Mouse (Mus musculus) forebrain, embryonic 15.5 days (tissue): ENCODE data around the gene Ddx19b. TPM values are rescaled to one million over a fixed set of nuclear protein-coding genes. Genes with fewer than 3 reads are reported as not detected.
A peak's percentile ranks its signal among the peaks of the same experiment; 100 is the strongest.
"Not testable (repeated sequence)": the region's sequence is repeated elsewhere in the genome, so short reads cannot be mapped to it uniquely, and the experiment has no call there.

Experiments used
- ATAC-seq: fragments of 200-750 bp; cut with Nextera tagmentation; replicated peaks from 2 replicates; pipeline ENCODE4 v1.8.0; 2017; ENCODE audit warnings: mild to moderate bottlenecking, moderate TSS enrichment, moderate library complexity
- H3K27ac ChIP-seq: fragments of 300-500 bp; sonication (generic); replicated peaks from 2 replicates; pipeline ENCODE4 v1.5.1; 2015; ENCODE audit warnings: mild to moderate bottlenecking, inconsistent platforms
- H3K27me3 ChIP-seq: fragments of 300-500 bp; sonication (generic); 2 replicates; pipeline ENCODE4 v1.6.1; 2015; ENCODE audit warnings: inconsistent platforms
- H3K36me3 ChIP-seq: fragments of 300-500 bp; sonication (generic); 2 replicates; pipeline ENCODE4 v1.6.1; 2015; ENCODE audit warnings: mild to moderate bottlenecking, inconsistent platforms
- H3K4me1 ChIP-seq: fragments of 300-500 bp; sonication (generic); 2 replicates; pipeline ENCODE4 v1.6.1; 2015; ENCODE audit warnings: inconsistent platforms
- H3K4me2 ChIP-seq: fragments of 300-500 bp; sonication (generic); replicated peaks from 2 replicates; pipeline ENCODE4 v1.6.1; 2015; ENCODE audit warnings: mild to moderate bottlenecking, inconsistent platforms
- H3K4me3 ChIP-seq: fragments of 300-500 bp; sonication (generic); 2 replicates; pipeline ENCODE4 v1.5.1; 2015; ENCODE audit warnings: mild to moderate bottlenecking, inconsistent platforms
- H3K9ac ChIP-seq: fragments of 300-500 bp; sonication (generic); replicated peaks from 2 replicates; pipeline ENCODE4 v1.6.1; 2015; ENCODE audit warnings: mild to moderate bottlenecking, inconsistent platforms
- H3K9me3 ChIP-seq: fragments of 300-500 bp; sonication (generic); 2 replicates; pipeline ENCODE4 v1.6.1; 2016; ENCODE audit warnings: inconsistent platforms
- WGBS: fragments of 180-500 bp; shearing (Covaris S2); methylation state at CpG from one replicate; pipeline ENCODE4 v1.1.7; 2015; ENCODE audit warnings: mixed read lengths; 5-methylcytosine and 5-hydroxymethylcytosine counted together
- polyA plus RNA-seq: library from polyadenylated mRNA; unstranded; fragments of >200 nt; fragmentation: Nextera tagmentation; extraction: Ambion mirVana; gene quantifications from 2 replicates; pipeline ENCODE4 v1.2.1, GENCODE M21; 2015

Ddx19b gene
- polyA plus RNA-seq, 1 experiment from 2014 or later = 8.9 TPM

GRCm38 (mm10) chr8:111032916-111033315, 1.4 kb upstream of the Ddx19b start, which contains the start of gene Aars:
Gene Aars (plus strand): TSS chr8:111033144.
- Histone ChIP-seq H3K9me3 (no peaks in the 10 kb centered on the region), H3K9ac (peak within 1 kb of the TSS; percentile 82), H3K4me3 (peak within 1 kb of the TSS; percentile 82), H3K4me2 (peak within 1 kb of the TSS; percentile 56), H3K36me3 (peaks cover 11% of the 10 kb centered on the region), H3K4me1 (peaks cover 33% of the 10 kb centered on the region), H3K27ac (peak within 1 kb of the TSS; percentile 85), H3K27me3 (peaks cover 10% of the 10 kb centered on the region; the same call in 1 of the 2 replicates)
- 96% methylated on average over 7 of the region's 7 CpGs for WGBS
- no peak for ATAC-seq

DNA sequence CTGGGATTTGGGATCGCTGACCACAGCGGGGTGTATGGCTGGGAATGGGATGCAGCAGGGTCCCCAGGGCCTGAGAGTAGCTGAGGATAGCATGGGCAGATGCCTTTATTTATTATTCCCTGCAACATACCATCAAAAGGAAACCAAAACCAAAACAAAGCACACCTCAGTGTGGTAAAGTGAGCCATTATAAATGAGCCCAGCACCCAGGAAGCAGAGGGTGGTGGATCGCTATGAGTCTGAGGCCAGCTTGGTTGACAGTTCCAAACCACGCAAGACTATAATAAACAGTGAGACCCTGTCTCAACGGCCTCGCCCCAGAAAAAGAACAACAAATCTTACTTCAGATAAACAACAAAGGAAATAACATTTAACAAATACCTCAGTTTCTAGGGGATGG, 1.5 kb downstream of the Ddx19b start:
- Histone ChIP-seq H3K9me3 (no peaks in the 10 kb centered on the region), H3K9ac (no peak overlapping the region), H3K27me3 (peaks cover 10% of the 10 kb centered on the region; the same call in 1 of the 2 replicates), H3K4me1 (peaks cover 23% of the 10 kb centered on the region), H3K27ac (no peak overlapping the region), H3K36me3 (no peaks in the 10 kb centered on the region), H3K4me2 (no peak overlapping the region), H3K4me3 (no peak overlapping the region)
- no peak for ATAC-seq
- WGBS = 83% methylated on average over 6 of the region's 6 CpGs

DNA sequence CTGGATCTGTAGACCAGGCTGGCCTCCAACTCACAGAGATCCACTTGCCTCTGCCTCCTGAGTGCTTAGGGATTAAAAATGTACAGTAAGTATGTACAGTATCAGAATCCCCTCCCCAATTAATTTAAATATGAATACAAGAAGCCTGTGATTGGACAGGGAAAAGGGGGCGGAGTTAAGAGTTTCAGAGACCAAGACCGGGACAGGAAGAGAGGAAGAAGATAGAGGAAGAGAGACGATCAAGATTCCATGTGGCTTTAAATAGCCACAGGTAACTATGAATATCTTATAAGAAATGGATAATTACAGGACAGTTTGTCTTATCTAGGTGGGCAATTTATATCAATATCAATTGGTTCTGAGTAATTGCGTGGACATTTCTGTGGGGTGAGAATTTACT, 2.0 kb downstream of the Ddx19b start:
- H3K4me1 ChIP-seq = peaks cover 18% of the 10 kb centered on the region
- no peak overlapping the region for H3K27ac ChIP-seq
- 57% methylated on average over 4 of the region's 4 CpGs for WGBS
- no peak for ATAC-seq
- H3K9ac ChIP-seq = no peak overlapping the region
- H3K27me3 ChIP-seq = peaks cover 10% of the 10 kb centered on the region; the same call in 1 of the 2 replicates
- H3K4me2 ChIP-seq = no peak overlapping the region
- H3K9me3 ChIP-seq = no peaks in the 10 kb centered on the region
- H3K36me3 ChIP-seq = no peaks in the 10 kb centered on the region
- no peak overlapping the region for H3K4me3 ChIP-seq

DNA sequence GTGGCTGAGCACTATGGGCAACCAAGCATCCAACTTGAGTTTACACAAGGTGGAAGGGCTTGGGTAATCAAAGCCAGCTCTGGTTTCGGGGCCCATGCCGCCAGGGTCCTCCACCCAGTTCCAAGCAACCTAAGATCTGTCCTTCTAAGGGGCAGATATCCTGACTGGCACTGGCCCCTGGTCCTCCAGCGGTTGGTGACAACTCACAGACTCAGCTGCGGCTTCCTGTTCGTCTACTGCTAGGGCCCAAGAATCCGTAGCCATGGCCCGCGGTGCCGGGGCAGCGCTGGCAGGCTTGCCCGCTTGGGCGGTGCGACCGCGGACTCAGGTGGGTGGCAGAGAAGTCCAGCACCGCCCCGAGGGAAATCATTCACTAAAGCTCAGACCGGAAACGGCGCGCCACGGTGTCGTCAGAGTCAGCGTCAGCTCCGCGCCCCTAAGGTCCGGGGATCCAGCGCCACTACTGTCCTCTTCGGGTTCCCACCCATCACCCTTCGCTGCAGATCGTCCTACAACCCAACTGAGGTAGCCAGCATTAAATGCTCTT, 4.1 kb downstream of the Ddx19b start:
- Histone ChIP-seq H3K9ac (peak overlapping the region; percentile 79), H3K27ac (peak overlapping the region; percentile 60), H3K36me3 (no peaks in the 10 kb centered on the region), H3K9me3 (no peaks in the 10 kb centered on the region), H3K27me3 (peaks cover 10% of the 10 kb centered on the region; the same call in 1 of the 2 replicates), H3K4me1 (peaks cover 10% of the 10 kb centered on the region), H3K4me2 (peak overlapping the region; percentile 70), H3K4me3 (peak overlapping the region; percentile 59)
- peak; percentile 91 for ATAC-seq
- WGBS = under 1% methylated on average over 31 of the region's 31 CpGs

GRCm38 (mm10) chr8:111026609-111027008, 4.9 kb downstream of the Ddx19b start:
- H3K4me1 ChIP-seq, H3K36me3 ChIP-seq, H3K4me3 ChIP-seq, H3K27ac ChIP-seq, H3K27me3 ChIP-seq, H3K9ac ChIP-seq, ATAC-seq, H3K4me2 ChIP-seq, H3K9me3 ChIP-seq: not testable (repeated sequence)
- 100% methylated on average over 2 of the region's 2 CpGs for WGBS

DNA sequence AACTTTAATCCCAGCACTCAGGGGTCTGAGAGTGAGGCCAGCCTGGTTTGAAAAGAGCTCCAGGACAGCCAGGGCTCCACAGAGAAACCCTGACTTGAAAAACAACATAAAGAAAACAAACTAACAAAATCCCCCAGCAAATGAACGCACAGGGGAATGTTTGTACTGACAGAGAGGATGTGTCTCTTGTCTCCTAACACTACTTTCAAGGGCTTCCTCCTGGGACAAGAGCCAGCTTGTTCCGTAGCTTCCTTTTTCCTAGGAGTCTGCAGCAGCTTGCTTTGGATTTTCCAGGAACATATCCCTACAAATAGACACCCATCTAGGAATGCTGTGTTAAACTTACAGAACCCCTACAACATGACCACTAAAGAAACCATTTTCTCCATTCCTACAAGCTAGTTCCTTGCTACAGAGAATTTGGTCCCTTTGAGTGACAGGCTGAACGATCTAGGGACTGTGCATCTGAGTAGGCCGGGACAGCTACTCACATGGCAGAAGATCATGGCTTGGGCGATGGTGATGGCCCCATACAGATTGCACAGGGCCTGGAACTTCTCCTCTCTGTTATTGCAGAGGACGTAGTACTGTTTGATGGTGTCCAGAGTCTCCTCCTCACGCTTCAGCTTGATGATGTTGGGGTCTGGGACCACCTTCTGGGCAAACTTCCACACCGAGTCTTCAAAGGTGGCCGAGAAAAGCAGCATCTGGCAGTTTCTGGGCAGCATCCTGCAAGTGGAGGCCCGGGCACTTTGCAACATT, 21.1 kb downstream of the Ddx19b start:
- H3K27ac ChIP-seq, H3K9ac ChIP-seq, H3K4me2 ChIP-seq, H3K4me3 ChIP-seq, H3K4me1 ChIP-seq, ATAC-seq, H3K9me3 ChIP-seq, H3K27me3 ChIP-seq: not testable (repeated sequence)
- H3K36me3 ChIP-seq = peaks cover 58% of the 10 kb centered on the region
- WGBS = 95% methylated on average over 9 of the region's 10 CpGs

GRCm38 (mm10) chr8:110997547-110998531, 33.7 kb downstream of the Ddx19b start, which contains the start of gene Ddx19a:
Gene Ddx19a (minus strand): TSS chr8:110997800.
- WGBS = 4% methylated on average over 58 of the region's 58 CpGs
- H3K4me2 ChIP-seq = peak within 1 kb of the TSS; percentile 78
- peak within 1 kb of the TSS; percentile 88 for H3K27ac ChIP-seq
- peak; percentile 98 for ATAC-seq
- peaks cover 16% of the 10 kb centered on the region for H3K4me1 ChIP-seq
- peak within 1 kb of the TSS; percentile 93 for H3K4me3 ChIP-seq
- H3K36me3 ChIP-seq = peaks cover 10% of the 10 kb centered on the region
- H3K9ac ChIP-seq = peak within 1 kb of the TSS; percentile 85
- H3K27me3 ChIP-seq = no peaks in the 10 kb centered on the region
- no peaks in the 10 kb centered on the region for H3K9me3 ChIP-seq

DNA sequence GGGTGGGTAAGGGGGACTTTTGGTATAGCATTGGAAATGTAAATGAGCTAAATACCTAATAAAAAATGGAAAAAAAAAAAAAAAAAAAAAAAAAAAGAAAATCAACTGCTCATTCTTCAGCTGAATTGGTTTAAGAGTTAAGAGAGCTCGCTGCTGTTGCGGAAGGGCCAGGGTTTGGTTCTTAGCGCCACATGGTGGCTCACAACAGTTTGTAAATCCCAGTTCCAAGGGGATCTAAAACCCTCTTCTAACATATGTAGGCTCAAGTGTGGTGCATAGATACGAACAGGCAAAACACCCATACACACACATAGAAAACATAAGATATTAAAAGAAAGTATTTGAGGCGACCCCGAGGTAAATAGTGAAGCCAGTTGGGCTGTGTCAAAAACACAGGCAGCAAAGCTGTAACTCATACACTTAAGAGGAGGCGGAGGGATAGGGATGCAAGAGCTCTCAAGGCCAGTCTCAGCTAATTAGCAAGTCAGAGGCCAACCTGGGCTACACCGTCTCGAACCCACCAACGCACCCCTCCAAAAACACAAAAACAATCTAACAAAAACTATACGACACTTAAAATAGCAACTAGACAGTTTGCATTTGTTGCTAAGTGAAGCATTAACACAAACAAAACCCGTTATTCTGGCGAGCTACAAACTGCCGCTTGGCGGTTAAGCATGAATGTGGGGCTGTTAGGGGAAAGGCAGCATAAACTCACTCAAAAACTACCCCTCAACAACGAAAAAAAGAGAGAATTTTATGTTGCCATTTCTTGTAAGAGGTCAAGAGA, 34.7 kb downstream of the Ddx19b start:
- no peak for ATAC-seq
- Histone ChIP-seq H3K4me2 (peak overlapping the region; percentile 78), H3K9me3 (no peaks in the 10 kb centered on the region), H3K27ac (peak overlapping the region; percentile 88), H3K9ac (peak overlapping the region; percentile 85), H3K4me1 (peaks cover 16% of the 10 kb centered on the region), H3K27me3 (no peaks in the 10 kb centered on the region), H3K36me3 (peaks cover 9% of the 10 kb centered on the region), H3K4me3 (peak overlapping the region; percentile 93)
- WGBS = 36% methylated on average over 16 of the region's 16 CpGs

- H3K4me3 ChIP-seq = no peak overlapping the region
- H3K4me2 ChIP-seq = no peak overlapping the region
- no peak for ATAC-seq
- no peak overlapping the region for H3K27ac ChIP-seq
- H3K4me1 ChIP-seq = no peaks in the 10 kb centered on the region
- no peaks in the 10 kb centered on the region for H3K9me3 ChIP-seq
- H3K36me3 ChIP-seq = peaks cover 67% of the 10 kb centered on the region
- H3K9ac ChIP-seq = no peak overlapping the region
- no peaks in the 10 kb centered on the region for H3K27me3 ChIP-seq
- WGBS = 88% methylated on average over 9 of the region's 9 CpGs
These were observed 41.5 kb downstream of the Ddx19b start for GRCm38 (mm10) chr8:110990017-110990416.

- H3K4me3 ChIP-seq = no peak overlapping the region
- H3K27me3 ChIP-seq = no peaks in the 10 kb centered on the region
- peaks cover 82% of the 10 kb centered on the region for H3K36me3 ChIP-seq
- no peak overlapping the region for H3K27ac ChIP-seq
- no peak for ATAC-seq
- 92% methylated on average over 8 of the region's 8 CpGs for WGBS
- H3K4me2 ChIP-seq = no peak overlapping the region
- H3K9me3 ChIP-seq = no peaks in the 10 kb centered on the region
- no peak overlapping the region for H3K9ac ChIP-seq
- no peaks in the 10 kb centered on the region for H3K4me1 ChIP-seq
These were observed 43.5 kb downstream of the Ddx19b start for GRCm38 (mm10) chr8:110987805-110988744.
